In the genomic region with DNA sequence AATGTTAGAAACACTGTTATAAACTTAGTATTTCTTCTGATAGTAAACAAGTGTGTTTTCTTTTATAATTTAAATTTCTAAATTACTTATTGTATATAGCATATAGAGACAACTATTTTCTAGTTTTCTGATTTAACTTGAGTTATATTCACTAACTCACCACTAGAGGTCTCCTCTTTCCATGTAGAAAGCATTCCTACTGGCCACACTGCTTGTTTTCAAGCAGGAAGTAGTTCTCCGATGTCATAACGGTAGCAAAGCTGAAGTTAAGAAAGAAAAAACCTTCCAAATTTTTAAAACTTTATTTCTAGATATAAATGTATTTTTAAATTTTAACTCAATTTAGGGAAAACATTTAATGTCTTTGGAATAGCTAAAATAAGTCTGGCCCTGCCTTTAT, we compare ENCODE assay signal across 8 mouse cellular contexts. TPM values are rescaled to one million over a fixed set of nuclear protein-coding genes. Genes with fewer than 3 reads are reported as not detected.
DNase-seq lines count a peak whose midpoint lies in the region; ATAC-seq lines count a peak whose summit lies in the region.

No protein-coding gene starts in this region.

- no peak overlapping the region for H3K9ac ChIP-seq in embryonic facial prominence, embryonic 11.5 days (replicated peaks; ENCODE audit: low read length)
- H3K9ac ChIP-seq in midbrain, embryonic 11.5 days (ENCODE audit: low read length), result no peak overlapping the region
- H3K9ac ChIP-seq in midbrain, embryonic 16.5 days (ENCODE audit: low read depth, low read length), result no peak overlapping the region

- no peaks in the 10 kb centered on the region for H3K36me3 ChIP-seq in embryonic facial prominence, embryonic 11.5 days (replicated peaks; ENCODE audit: control insufficient read depth, insufficient read depth, low read depth, low read length)
- H3K36me3 ChIP-seq in embryonic facial prominence, embryonic 10.5 days (replicated peaks), result no peaks in the 10 kb centered on the region
- no peaks in the 10 kb centered on the region for H3K36me3 ChIP-seq in midbrain, embryonic 11.5 days (ENCODE audit: control insufficient read depth, insufficient read depth, low read length)
- H3K36me3 ChIP-seq in midbrain, embryonic 16.5 days (ENCODE audit: control insufficient read depth, insufficient read depth, low read length), result no peaks in the 10 kb centered on the region

- H3K27ac ChIP-seq in embryonic facial prominence, embryonic 11.5 days (replicated peaks; ENCODE audit: low read depth, low read length), result no peak overlapping the region
- H3K27ac ChIP-seq in embryonic facial prominence, embryonic 10.5 days (replicated peaks), result no peak overlapping the region
- H3K27ac ChIP-seq in midbrain, embryonic 11.5 days (ENCODE audit: low read depth, low read length), result no peak overlapping the region
- no peak overlapping the region for H3K27ac ChIP-seq in midbrain, embryonic 16.5 days (ENCODE audit: low read length)

- WGBS in embryonic facial prominence, embryonic 11.5 days, result 15% methylated on average over 2 of the region's 2 CpGs
- WGBS in embryonic facial prominence, embryonic 10.5 days, result 17% methylated on average over 2 of the region's 2 CpGs
- WGBS in midbrain, embryonic 11.5 days, result 21% methylated on average over 2 of the region's 2 CpGs
- 10% methylated on average over 2 of the region's 2 CpGs for WGBS in midbrain, embryonic 16.5 days

- no peaks in the 10 kb centered on the region for H3K9me3 ChIP-seq in embryonic facial prominence, embryonic 11.5 days (replicated peaks; ENCODE audit: control insufficient read depth, low read length)
- H3K9me3 ChIP-seq in embryonic facial prominence, embryonic 10.5 days, result no peaks in the 10 kb centered on the region
- H3K9me3 ChIP-seq in midbrain, embryonic 11.5 days (ENCODE audit: control insufficient read depth, low read length), result no peaks in the 10 kb centered on the region
- H3K9me3 ChIP-seq in midbrain, embryonic 16.5 days (replicated peaks; ENCODE audit: control insufficient read depth, low read length, poor library complexity, severe bottlenecking), result no peaks in the 10 kb centered on the region

- H3K4me2 ChIP-seq in embryonic facial prominence, embryonic 11.5 days (ENCODE audit: low read depth, low read length), result no peak overlapping the region
- no peak overlapping the region for H3K4me2 ChIP-seq in midbrain, embryonic 11.5 days
- no peak overlapping the region for H3K4me2 ChIP-seq in midbrain, embryonic 16.5 days (ENCODE audit: low read length)

- peak; percentile 78 for DNase-seq in embryonic facial prominence, embryonic 11.5 days (ENCODE audit: low spot score)
- no peak for DNase-seq in embryonic facial prominence, embryonic 10.5 days (ENCODE audit: low spot score)
- no peak for DNase-seq in midbrain, embryonic 11.5 days (ENCODE audit: low spot score, missing footprints)
- no peak for DNase-seq in right cerebral cortex, postnatal 36 days (ENCODE audit: low spot score in 2 of 2)
- no peak for DNase-seq in kidney, postnatal 14 days

- H3K4me1 ChIP-seq in embryonic facial prominence, embryonic 11.5 days (ENCODE audit: control insufficient read depth, insufficient read depth, low read length), result no peaks in the 10 kb centered on the region
- no peaks in the 10 kb centered on the region for H3K4me1 ChIP-seq in embryonic facial prominence, embryonic 10.5 days
- no peaks in the 10 kb centered on the region for H3K4me1 ChIP-seq in midbrain, embryonic 11.5 days (ENCODE audit: control insufficient read depth, insufficient read depth, low read length)
- H3K4me1 ChIP-seq in midbrain, embryonic 16.5 days (ENCODE audit: control insufficient read depth, insufficient read depth, low read length), result no peaks in the 10 kb centered on the region

- no peak overlapping the region for H3K4me3 ChIP-seq in embryonic facial prominence, embryonic 11.5 days (ENCODE audit: low read depth, low read length)
- no peak overlapping the region for H3K4me3 ChIP-seq in embryonic facial prominence, embryonic 10.5 days
- H3K4me3 ChIP-seq in midbrain, embryonic 11.5 days (ENCODE audit: low read depth, low read length), result no peak overlapping the region
- no peak overlapping the region for H3K4me3 ChIP-seq in midbrain, embryonic 16.5 days (ENCODE audit: low read depth, low read length)

- ATAC-seq in embryonic facial prominence, embryonic 11.5 days (replicated peaks; ENCODE audit: insufficient number of reproducible peaks, low FRiP score, low TSS enrichment, low read depth), result no peak
- peak; percentile 46; the same call in 1 of the 2 replicates for ATAC-seq in midbrain, embryonic 11.5 days (ENCODE audit: low FRiP score)
- no peak for ATAC-seq in midbrain, embryonic 16.5 days
- ATAC-seq in hematopoietic stem cell, adult 5-6 weeks (replicated peaks in 1 of 2; ENCODE audit: insufficient read depth in 1 of 2, low FRiP score in 2 of 2, low TSS enrichment in 1 of 2, low read depth in 1 of 2, poor library complexity in 2 of 2, severe bottlenecking in 2 of 2), result peak; percentile 82 to 89
- peak; percentile 91 for ATAC-seq in neutrophil, adult 5-6 weeks (ENCODE audit: extremely low read depth, insufficient number of reproducible peaks, low FRiP score, poor library complexity, severe bottlenecking)

- no peaks in the 10 kb centered on the region for H3K27me3 ChIP-seq in embryonic facial prominence, embryonic 11.5 days (ENCODE audit: control insufficient read depth, insufficient read depth, low read length)
- no peaks in the 10 kb centered on the region for H3K27me3 ChIP-seq in embryonic facial prominence, embryonic 10.5 days (replicated peaks; ENCODE audit: low read depth, poor library complexity, severe bottlenecking)
- H3K27me3 ChIP-seq in midbrain, embryonic 11.5 days (ENCODE audit: control insufficient read depth, insufficient read depth, low read length), result no peaks in the 10 kb centered on the region
- no peaks in the 10 kb centered on the region for H3K27me3 ChIP-seq in midbrain, embryonic 16.5 days (ENCODE audit: control insufficient read depth, insufficient read depth, low read depth, low read length)

RNA-seq across cellular contexts. Expression of gene Atp5s, which starts 8.8 kb away (rescaled TPM):
- polyA plus RNA-seq in embryonic facial prominence, embryonic 11.5 days (2014; fragmentation: Nextera tagmentation; extraction: Ambion mirVana), result 23.3 and 24.1 TPM in 2 replicates
- 23.8 and 24.4 TPM in 2 replicates for polyA plus RNA-seq in embryonic facial prominence, embryonic 10.5 days (2016; fragmentation: Nextera tagmentation; extraction: Ambion mirVana)
- 18.0 and 19.3 TPM in 2 replicates for polyA plus RNA-seq in midbrain, embryonic 11.5 days (2014; fragmentation: Nextera tagmentation; extraction: Ambion mirVana)
- polyA plus RNA-seq in midbrain, embryonic 16.5 days (2015; fragmentation: Nextera tagmentation; extraction: Ambion mirVana), result 35.9 and 41.6 TPM in 2 replicates
- 15.4 and 32.7 TPM in 2 replicates for total RNA-seq in hematopoietic stem cell, adult 5-6 weeks (2017)
- total RNA-seq in neutrophil, adult 5-6 weeks (2017), result 6.8 and 11.5 TPM in 2 replicates

RNA-seq across cellular contexts. Expression of gene L2hgdh, which starts 8.8 kb away (rescaled TPM):
- 17.3 and 18.6 TPM in 2 replicates for polyA plus RNA-seq in embryonic facial prominence, embryonic 11.5 days (2014; fragmentation: Nextera tagmentation; extraction: Ambion mirVana)
- 20.5 and 20.9 TPM in 2 replicates for polyA plus RNA-seq in embryonic facial prominence, embryonic 10.5 days (2016; fragmentation: Nextera tagmentation; extraction: Ambion mirVana)
- 9.7 and 13.6 TPM in 2 replicates for polyA plus RNA-seq in midbrain, embryonic 11.5 days (2014; fragmentation: Nextera tagmentation; extraction: Ambion mirVana)
- polyA plus RNA-seq in midbrain, embryonic 16.5 days (2015; fragmentation: Nextera tagmentation; extraction: Ambion mirVana), result 14.6 and 15.6 TPM in 2 replicates
- total RNA-seq in hematopoietic stem cell, adult 5-6 weeks (2017), result 18.2 and 26.6 TPM in 2 replicates
- total RNA-seq in neutrophil, adult 5-6 weeks (2017), result 3.6 and 5.4 TPM in 2 replicates

RNA-seq across cellular contexts. Expression of gene Sos2, which starts 51.9 kb away (rescaled TPM):
- 11.3 and 13.1 TPM in 2 replicates for polyA plus RNA-seq in embryonic facial prominence, embryonic 11.5 days (2014; fragmentation: Nextera tagmentation; extraction: Ambion mirVana)
- polyA plus RNA-seq in embryonic facial prominence, embryonic 10.5 days (2016; fragmentation: Nextera tagmentation; extraction: Ambion mirVana), result 8.6 and 9.7 TPM in 2 replicates
- polyA plus RNA-seq in midbrain, embryonic 11.5 days (2014; fragmentation: Nextera tagmentation; extraction: Ambion mirVana), result 10.5 and 12.0 TPM in 2 replicates
- polyA plus RNA-seq in midbrain, embryonic 16.5 days (2015; fragmentation: Nextera tagmentation; extraction: Ambion mirVana), result 12.9 and 14.2 TPM in 2 replicates
- total RNA-seq in hematopoietic stem cell, adult 5-6 weeks (2017), result 45.8 and 58.7 TPM in 2 replicates
- total RNA-seq in neutrophil, adult 5-6 weeks (2017), result 77.1 and 83.1 TPM in 2 replicates

RNA-seq across cellular contexts. Expression of gene Cdkl1, which starts 57.5 kb away (rescaled TPM):
- polyA plus RNA-seq in embryonic facial prominence, embryonic 11.5 days (2014; fragmentation: Nextera tagmentation; extraction: Ambion mirVana), result 0.77 and 0.98 TPM in 2 replicates
- polyA plus RNA-seq in embryonic facial prominence, embryonic 10.5 days (2016; fragmentation: Nextera tagmentation; extraction: Ambion mirVana), result 0.43 and 1.6 TPM in 2 replicates
- polyA plus RNA-seq in midbrain, embryonic 11.5 days (2014; fragmentation: Nextera tagmentation; extraction: Ambion mirVana), result 0.50 and 0.64 TPM in 2 replicates
- 10.4 and 13.7 TPM in 2 replicates for polyA plus RNA-seq in midbrain, embryonic 16.5 days (2015; fragmentation: Nextera tagmentation; extraction: Ambion mirVana)
- 0.13 TPM in 1 of 2 replicates, not detected in the other for total RNA-seq in hematopoietic stem cell, adult 5-6 weeks (2017)
- 12.0 and 18.6 TPM in 2 replicates for total RNA-seq in neutrophil, adult 5-6 weeks (2017)

Comparison
In these comparisons a context has a peak if more than half of its experiments do, and no peak if none do; other contexts are left out.
1. ATAC-seq: peak in midbrain, embryonic 11.5 days (single experiment), hematopoietic stem cell, adult 5-6 weeks (2 of 2) and neutrophil, adult 5-6 weeks (single experiment); none in embryonic facial prominence, embryonic 11.5 days (single experiment) and midbrain, embryonic 16.5 days (single experiment).